Mouse (Mus musculus): ENCODE measurements around the gene Mcub.

DNA sequence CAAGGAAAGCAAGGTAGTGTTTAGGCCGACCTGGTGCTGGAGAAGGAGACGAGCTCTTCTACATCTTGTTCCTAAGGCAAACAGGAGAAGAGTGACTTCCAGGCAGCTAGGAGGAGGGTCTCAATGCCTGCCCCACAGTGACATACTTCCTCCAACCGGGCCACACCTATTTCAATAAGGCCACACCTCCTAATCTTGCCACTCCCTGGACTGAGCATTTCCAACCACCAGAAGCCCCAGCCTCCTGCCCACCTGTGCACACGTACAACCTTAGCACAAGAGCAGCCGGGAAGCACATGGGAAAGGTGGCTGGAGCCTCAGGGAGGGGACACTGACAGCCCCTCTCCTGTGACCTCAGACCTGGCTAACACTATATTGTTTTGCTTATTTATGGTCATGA is 78.0 kb downstream of the Mcub start:
- TF ChIP-seq POLR2A (IDR thresholded peaks at IDR 0.05; ENCODE audit: low read depth, low read length) = no peak
- no peak for TF ChIP-seq CTCF (IDR thresholded peaks at IDR 0.05; ENCODE audit: borderline replicate concordance, insufficient read depth, low read length)
